Mouse (Mus musculus) small intestine, adult 2 months (tissue): ENCODE measurements around the gene Rfx4. TPM values are rescaled to one million over a fixed set of nuclear protein-coding genes. Genes with fewer than 3 reads are reported as not detected.

Source experiments
- H3K27ac ChIP-seq: fragments of 200-500 bp; 2 replicates; pipeline ENCODE4 v1.5.1; 2012; ENCODE audit warnings: low read depth, low read length, control low read depth, inconsistent platforms; ENCODE audit not compliant: insufficient read depth
- H3K27me3 ChIP-seq: fragments of 200-500 bp; 2 replicates; pipeline ENCODE4 v1.6.1; 2012; ENCODE audit warnings: mild to moderate bottlenecking, moderate library complexity, low read length, inconsistent platforms; ENCODE audit not compliant: control insufficient read depth, insufficient read depth
- H3K36me3 ChIP-seq: fragments of 200-500 bp; 2 replicates; pipeline ENCODE4 v1.6.1; 2012; ENCODE audit warnings: mild to moderate bottlenecking, low read length, control low read depth, inconsistent platforms; ENCODE audit not compliant: control insufficient read depth, insufficient read depth
- H3K4me1 ChIP-seq: fragments of 200-500 bp; 2 replicates; pipeline ENCODE4 v1.6.1; 2012; ENCODE audit warnings: low read length, inconsistent platforms, mixed read lengths; ENCODE audit not compliant: control insufficient read depth, insufficient read depth, insufficient read length
- H3K4me3 ChIP-seq: fragments of 200-500 bp; 2 replicates; pipeline ENCODE4 v1.5.1; 2012; ENCODE audit warnings: low read depth, mild to moderate bottlenecking, control low read depth, inconsistent platforms, low read length, moderate library complexity
- CTCF ChIP-seq: fragments of 200-500 bp; IDR thresholded peaks from 2 replicates; pipeline ENCODE4 v1.5.1; 2012; ENCODE audit warnings: low read depth, mild to moderate bottlenecking, control low read depth, inconsistent platforms, low read length, moderate library complexity, mixed read lengths; ENCODE audit not compliant: insufficient replicate concordance, insufficient read length; ENCODE audit errors: extremely low read depth
- POLR2A ChIP-seq: fragments of 200-500 bp; IDR thresholded peaks from 2 replicates; pipeline ENCODE4 v1.6.1; 2012; ENCODE audit warnings: low read depth, mild to moderate bottlenecking, control low read depth, inconsistent platforms, low read length, moderate library complexity
- WGBS: fragments of 180-500 bp; shearing (Covaris S2); methylation state at CpG from one replicate; pipeline ENCODE4 v1.1.7; 2018; 5-methylcytosine and 5-hydroxymethylcytosine counted together
- polyA plus RNA-seq: library from polyadenylated mRNA; depleted of rRNA; stranded (reverse); fragments of >200 nt; gene quantifications from 2 replicates; pipeline ENCODE4 v1.2.3, GENCODE M21; 2012; rRNA removed

Rfx4 gene
- polyA plus RNA-seq, result not detected in 2 replicates

- Histone ChIP-seq H3K36me3 (no peaks in the 10 kb centered on the region), H3K4me1 (peaks cover 14% of the 10 kb centered on the region), H3K27me3 (peaks cover 83% of the 10 kb centered on the region), H3K27ac (no peak within 1 kb of the TSS), H3K4me3 (peak within 1 kb of the TSS; percentile 44)
- WGBS, result 4% methylated on average over 24 of the region's 24 CpGs
- TF ChIP-seq POLR2A (no peak), CTCF (no peak)
These were observed at the start of gene Rfx4 for GRCm38 (mm10) chr10:84755786-84756203. Gene Rfx4, plus strand, starts transcription at chr10:84756062.

GRCm38 (mm10) chr10:84706543-84706942, 49.3 kb upstream of the Rfx4 start:
- 62% methylated on average over 8 of the region's 8 CpGs for WGBS
- Histone ChIP-seq H3K36me3 (peaks cover 11% of the 10 kb centered on the region), H3K4me1 (no peaks in the 10 kb centered on the region), H3K27ac (no peak overlapping the region), H3K27me3 (no peaks in the 10 kb centered on the region), H3K4me3 (no peak overlapping the region)
- TF ChIP-seq POLR2A, result no peak
- no peak for TF ChIP-seq CTCF

- peaks cover 7% of the 10 kb centered on the region for H3K36me3 ChIP-seq
- 37% methylated on average over 6 of the region's 6 CpGs for WGBS
- no peak for TF ChIP-seq CTCF
- TF ChIP-seq POLR2A, result no peak
- H3K27ac ChIP-seq, result no peak overlapping the region
- no peaks in the 10 kb centered on the region for H3K4me1 ChIP-seq
- no peaks in the 10 kb centered on the region for H3K27me3 ChIP-seq
- no peak overlapping the region for H3K4me3 ChIP-seq
These were observed 48.6 kb upstream of the Rfx4 start for GRCm38 (mm10) chr10:84707226-84707625.

GRCm38 (mm10) chr10:84707752-84708530, 47.9 kb upstream of the Rfx4 start:
- H3K27ac ChIP-seq, result no peak overlapping the region
- peaks cover 7% of the 10 kb centered on the region for H3K36me3 ChIP-seq
- no peak for TF ChIP-seq CTCF
- TF ChIP-seq POLR2A, result no peak
- H3K4me1 ChIP-seq, result no peaks in the 10 kb centered on the region
- no peaks in the 10 kb centered on the region for H3K27me3 ChIP-seq
- no peak overlapping the region for H3K4me3 ChIP-seq
- WGBS, result 85% methylated on average over 14 of the region's 14 CpGs

GRCm38 (mm10) chr10:84710192-84710591, 45.7 kb upstream of the Rfx4 start:
- H3K4me1 ChIP-seq, result no peaks in the 10 kb centered on the region
- TF ChIP-seq POLR2A, result no peak
- TF ChIP-seq CTCF, result no peak
- H3K27ac ChIP-seq, result no peak overlapping the region
- H3K36me3 ChIP-seq, result peaks cover 6% of the 10 kb centered on the region
- no peaks in the 10 kb centered on the region for H3K27me3 ChIP-seq
- H3K4me3 ChIP-seq, result no peak overlapping the region
- 76% methylated on average over 4 of the region's 4 CpGs for WGBS

- WGBS, result 41% methylated on average over 4 of the region's 4 CpGs
- Histone ChIP-seq H3K4me1 (no peaks in the 10 kb centered on the region), H3K36me3 (peaks cover 5% of the 10 kb centered on the region; the same call in 1 of the 2 replicates)
These were observed 45.0 kb upstream of the Rfx4 start for GRCm38 (mm10) chr10:84710827-84711226.

GRCm38 (mm10) chr10:84711479-84711878, 44.4 kb upstream of the Rfx4 start:
- H3K4me3 ChIP-seq, result no peak overlapping the region
- H3K27me3 ChIP-seq, result no peaks in the 10 kb centered on the region
- H3K36me3 ChIP-seq, result peaks cover 7% of the 10 kb centered on the region; the same call in 1 of the 2 replicates
- 97% methylated on average over 8 of the region's 8 CpGs for WGBS
- no peaks in the 10 kb centered on the region for H3K4me1 ChIP-seq
- H3K27ac ChIP-seq, result no peak overlapping the region
- TF ChIP-seq POLR2A (no peak), CTCF (no peak)

More at GRCm38 (mm10) chr10:84710827-84711226, 45.0 kb upstream of the Rfx4 start:
- Histone ChIP-seq H3K4me3 (no peak overlapping the region), H3K27me3 (no peaks in the 10 kb centered on the region), H3K27ac (no peak overlapping the region)
- TF ChIP-seq CTCF, result no peak
- no peak for TF ChIP-seq POLR2A
